Mouse (Mus musculus) MEL (cell line): ENCODE measurements around the gene 1520401A03Rik.

Experiments used
- CTCF ChIP-seq, 3 experiments: IDR thresholded peaks in 2 of 3; conservative IDR thresholded peaks in 1 of 3; 2 replicates each; pipeline ENCODE4 v1.5.1; 2011 to 2012; ENCODE audit warnings: low read length in 3 of 3, low read depth in 2 of 3, mild to moderate bottlenecking in 2 of 3, improper control_type of control experiment in 1 of 3, inconsistent platforms in 1 of 3, mixed read lengths in 1 of 3, moderate library complexity in 1 of 3; ENCODE audit not compliant: control insufficient read depth in 1 of 3, insufficient read depth in 1 of 3, poor library complexity in 1 of 3, severe bottlenecking in 1 of 3
- ELF1 ChIP-seq: IDR thresholded peaks from 2 replicates; pipeline ENCODE4 v1.6.1; 2014; ENCODE audit warnings: low read depth, mild to moderate bottlenecking, inconsistent platforms, low read length, improper control_type of control experiment, moderate library complexity
- ETS1 ChIP-seq: IDR thresholded peaks from 2 replicates; pipeline ENCODE4 v1.6.1; 2012; ENCODE audit warnings: low read depth, mild to moderate bottlenecking, inconsistent platforms, low read length, improper control_type of control experiment, moderate library complexity
- GATA1 ChIP-seq: IDR thresholded peaks from 2 replicates; pipeline ENCODE4 v1.6.1; 2011; ENCODE audit warnings: low read depth, low read length, improper control_type of control experiment
- KAT2A ChIP-seq: conservative IDR thresholded peaks from 2 replicates; pipeline ENCODE4 v1.6.1; 2012; ENCODE audit warnings: low read depth, low read length, improper control_type of control experiment, inconsistent platforms
- MEF2A ChIP-seq: IDR thresholded peaks from 2 replicates; pipeline ENCODE4 v1.6.1; 2014; ENCODE audit warnings: low read depth, mild to moderate bottlenecking, inconsistent platforms, low read length, improper control_type of control experiment; ENCODE audit not compliant: poor library complexity, insufficient replicate concordance, severe bottlenecking; ENCODE audit errors: extremely low read depth
- POLR2A ChIP-seq, 2 experiments: IDR thresholded peaks; 2 replicates each; pipeline ENCODE4 v1.6.1; 2011 to 2012; ENCODE audit warnings: low read length in 2 of 2, mild to moderate bottlenecking in 2 of 2, control low read depth in 1 of 2, improper control_type of control experiment in 1 of 2, low read depth in 1 of 2, moderate library complexity in 1 of 2; ENCODE audit not compliant: control insufficient read depth in 1 of 2, insufficient read depth in 1 of 2, poor library complexity in 1 of 2
- USF1 ChIP-seq: IDR thresholded peaks from 2 replicates; pipeline ENCODE4 v1.6.1; 2014; ENCODE audit warnings: low read depth, mild to moderate bottlenecking, inconsistent platforms, low read length, improper control_type of control experiment, moderate library complexity
- ZMIZ1 ChIP-seq: IDR thresholded peaks from 2 replicates; pipeline ENCODE4 v1.6.1; 2012; ENCODE audit warnings: low read depth, mild to moderate bottlenecking, inconsistent platforms, low read length, improper control_type of control experiment, moderate library complexity

DNA sequence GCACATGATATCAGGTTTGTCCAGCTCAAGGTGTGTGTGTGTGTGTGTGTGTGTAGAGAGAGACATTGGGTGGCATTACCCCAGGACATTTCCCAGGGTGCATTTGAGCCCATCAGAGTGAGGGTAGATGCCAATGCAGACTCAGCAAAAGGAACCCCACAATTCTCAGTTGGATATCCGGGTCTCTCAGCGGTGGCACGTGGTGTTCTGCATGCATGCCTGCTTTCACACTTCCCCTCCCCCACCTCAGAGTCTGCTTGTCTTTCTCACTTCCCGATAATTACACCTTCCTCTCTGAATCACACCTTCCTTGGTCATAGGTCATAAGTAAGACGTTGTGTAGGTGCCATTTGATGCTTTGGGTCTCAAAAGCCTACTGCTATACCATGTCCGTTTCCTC, 25.4 kb upstream of the 1520401A03Rik start:
- TF ChIP-seq MEF2A (no peak), KAT2A (no peak), CTCF (IDR thresholded peaks at IDR 0.05 in 2 of 3, conservative IDR thresholded peaks at IDR 0.05 in 1 of 3; ENCODE audit: control insufficient read depth in 1 of 3, insufficient read depth in 1 of 3, low read depth in 2 of 3, low read length in 3 of 3, poor library complexity in 1 of 3, severe bottlenecking in 1 of 3) (no peak), USF1 (0 out of 2 replicates have a peak, but pooled peaks have one; percentile 17), ZMIZ1 (no peak), POLR2A (IDR thresholded peaks at IDR 0.05; ENCODE audit: control insufficient read depth in 1 of 2, insufficient read depth in 1 of 2, low read depth in 1 of 2, low read length in 2 of 2, poor library complexity in 1 of 2) (no peak), ETS1 (no peak), ELF1 (no peak), GATA1 (no peak)
